22 mouse cellular contexts compared by ENCODE assay signal in genomic region chr11:45199520-45199919, GRCm38 (mm10).
DNase-seq lines count a peak whose midpoint lies in the region; ATAC-seq and TF ChIP-seq lines count a peak whose summit lies in the region.
"Had no signal": no experiment of that assay in that cellular context is flagged by ENCODE, and none has a peak within 500 bp of the region (broad histone marks: within the 10 kb centered on the region; RNA-seq: fewer than 3 reads in every experiment).

No protein-coding gene starts in this region.

- no peak for TF ChIP-seq CTCF in lung, postnatal 0 days (IDR thresholded peaks at IDR 0.05)
- TF ChIP-seq CTCF in lung, adult 2 months (IDR thresholded peaks at IDR 0.05; ENCODE audit: insufficient read depth, low read length) = no peak

- no peak for TF ChIP-seq POLR2A in lung, adult 2 months (IDR thresholded peaks at IDR 0.05; ENCODE audit: borderline replicate concordance, extremely low read depth, low read depth, low read length)

- no peaks in the 10 kb centered on the region for H3K36me3 ChIP-seq in lung, postnatal 0 days (ENCODE audit: insufficient read depth, low read length)
- no peaks in the 10 kb centered on the region for H3K36me3 ChIP-seq in limb, embryonic 15.5 days
- no peaks in the 10 kb centered on the region for H3K36me3 ChIP-seq in kidney, embryonic 16.5 days (ENCODE audit: insufficient read depth, low read length)
- H3K36me3 ChIP-seq: forebrain, embryonic 15.5 days; kidney, embryonic 15.5 days; midbrain, embryonic 15.5 days; neural tube, embryonic 12.5 days had no signal

- H3K9me3 ChIP-seq in lung, postnatal 0 days (ENCODE audit: low read length) = no peaks in the 10 kb centered on the region
- H3K9me3 ChIP-seq in limb, embryonic 15.5 days = no peaks in the 10 kb centered on the region
- H3K9me3 ChIP-seq in kidney, embryonic 16.5 days (ENCODE audit: low read length) = no peaks in the 10 kb centered on the region
- H3K9me3 ChIP-seq: forebrain, embryonic 15.5 days; kidney, embryonic 15.5 days; midbrain, embryonic 15.5 days; neural tube, embryonic 12.5 days had no signal

- no peak overlapping the region for H3K9ac ChIP-seq in lung, postnatal 0 days (replicated peaks; ENCODE audit: low read depth)
- H3K9ac ChIP-seq in limb, embryonic 15.5 days = no peak overlapping the region
- H3K9ac ChIP-seq in kidney, embryonic 16.5 days (replicated peaks; ENCODE audit: low read length) = no peak overlapping the region
- H3K9ac ChIP-seq: forebrain, embryonic 15.5 days; kidney, embryonic 15.5 days; liver, postnatal 0 days; midbrain, embryonic 15.5 days; neural tube, embryonic 12.5 days had no signal

- H3K4me1 ChIP-seq in lung, postnatal 0 days (ENCODE audit: insufficient read depth, low read depth, low read length) = no peaks in the 10 kb centered on the region; the same call in 1 of the 2 replicates
- peaks cover 2% of the 10 kb centered on the region; the same call in 1 of the 2 replicates for H3K4me1 ChIP-seq in lung, adult 2 months (ENCODE audit: control insufficient read depth, insufficient read depth, low read length)
- H3K4me1 ChIP-seq in limb, embryonic 15.5 days = 0 out of 2 replicates have a peak, but pooled peaks cover 3% of the 10 kb centered on the region
- no peaks in the 10 kb centered on the region for H3K4me1 ChIP-seq in kidney, embryonic 16.5 days (ENCODE audit: insufficient read depth, low read length)
- H3K4me1 ChIP-seq: forebrain, embryonic 15.5 days; kidney, embryonic 15.5 days; midbrain, embryonic 15.5 days; neural tube, embryonic 12.5 days had no signal

- WGBS in lung, postnatal 0 days = 48% methylated on average over 4 of the region's 4 CpGs
- 61% methylated on average over 4 of the region's 4 CpGs for WGBS in lung, adult 2 months
- 33% methylated on average over 4 of the region's 4 CpGs for WGBS in limb, embryonic 15.5 days
- WGBS in kidney, embryonic 16.5 days = 71% methylated on average over 4 of the region's 4 CpGs

- ATAC-seq in lung, postnatal 0 days = peak; percentile 28; the same call in 1 of the 2 replicates
- ATAC-seq in limb, embryonic 15.5 days (ENCODE audit: insufficient number of reproducible peaks, low FRiP score, low TSS enrichment, low read depth) = 0 out of 2 replicates have a peak, but pooled peaks have one; percentile 44
- no peak for ATAC-seq in kidney, embryonic 16.5 days (ENCODE audit: low FRiP score, low TSS enrichment)
- ATAC-seq: CD4-positive, CD25-positive, alpha-beta regulatory T cell, adult 4 months; forebrain, embryonic 15.5 days; intestine, postnatal 0 days; liver, postnatal 0 days; midbrain, embryonic 15.5 days had no signal

- intact Hi-C loops in heart, postnatal 25 days (cut with DNase I) = no loop called here

- peak; percentile 89 for DNase-seq in heart, adult 11 months
- no peak for DNase-seq in heart, postnatal 25 days (ENCODE audit: low spot score)
- peak; percentile 30 for DNase-seq in lung, postnatal 0 days (ENCODE audit: low spot score)
- no peak for DNase-seq in lung, adult 2 months
- DNase-seq in thymus, postnatal 25 days = no peak
- DNase-seq in adipocyte (ENCODE audit: low spot score) = no peak
- DNase-seq: adrenal gland, postnatal 36 days; cerebellum, adult 11 months; cerebellum, adult 9-11 months; layer of hippocampus, adult 9-11 months; liver, postnatal 0 days; right cerebral cortex, postnatal 25 days; thymus, postnatal 14 days had no signal

- no peak overlapping the region for H3K4me3 ChIP-seq in lung, postnatal 0 days (ENCODE audit: low read depth, low read length)
- no peak overlapping the region for H3K4me3 ChIP-seq in lung, adult 2 months (replicated peaks; ENCODE audit: extremely low read depth, low read depth, low read length)
- H3K4me3 ChIP-seq in limb, embryonic 15.5 days = no peak overlapping the region
- H3K4me3 ChIP-seq in kidney, embryonic 16.5 days (ENCODE audit: low read length) = no peak overlapping the region
- H3K4me3 ChIP-seq: forebrain, embryonic 15.5 days; kidney, embryonic 15.5 days; midbrain, embryonic 15.5 days; neural tube, embryonic 12.5 days had no signal

- TF ChIP-seq EP300 in lung, postnatal 0 days (IDR thresholded peaks at IDR 0.05) = no peak

- H3K27me3 ChIP-seq in lung, postnatal 0 days (replicated peaks; ENCODE audit: insufficient read depth, low read length) = no peaks in the 10 kb centered on the region
- H3K27me3 ChIP-seq in limb, embryonic 15.5 days = no peaks in the 10 kb centered on the region
- H3K27me3 ChIP-seq in kidney, embryonic 16.5 days (ENCODE audit: insufficient read depth, low read length) = no peaks in the 10 kb centered on the region
- H3K27me3 ChIP-seq: forebrain, embryonic 15.5 days; kidney, embryonic 15.5 days; midbrain, embryonic 15.5 days; neural tube, embryonic 12.5 days had no signal

- H3K4me2 ChIP-seq in lung, postnatal 0 days (replicated peaks; ENCODE audit: low read depth, low read length) = no peak overlapping the region
- H3K4me2 ChIP-seq in limb, embryonic 15.5 days = no peak overlapping the region
- H3K4me2 ChIP-seq in kidney, embryonic 16.5 days (replicated peaks; ENCODE audit: low read depth, low read length) = no peak overlapping the region
- H3K4me2 ChIP-seq: forebrain, embryonic 15.5 days; kidney, embryonic 15.5 days; midbrain, embryonic 15.5 days; neural tube, embryonic 12.5 days had no signal

- no peak overlapping the region for H3K27ac ChIP-seq in lung, postnatal 0 days (ENCODE audit: low read length)
- peak overlapping the region; percentile 54; the same call in 1 of the 2 replicates for H3K27ac ChIP-seq in limb, embryonic 15.5 days
- no peak overlapping the region for H3K27ac ChIP-seq in kidney, embryonic 16.5 days (ENCODE audit: low read length)
- H3K27ac ChIP-seq: forebrain, embryonic 15.5 days; kidney, embryonic 15.5 days; macrophage; midbrain, embryonic 15.5 days; neural tube, embryonic 12.5 days had no signal

Comparison
In these comparisons a context has a peak if more than half of its experiments do, and no peak if none do; other contexts are left out.
1. DNase-seq: peak in heart, adult 11 months (single experiment) and lung, postnatal 0 days (single experiment); none in heart, postnatal 25 days (single experiment), lung, adult 2 months (single experiment), thymus, postnatal 25 days (single experiment) and adipocyte (single experiment).